ENCODE assay signal across 19 mouse cellular contexts in the genomic region with DNA sequence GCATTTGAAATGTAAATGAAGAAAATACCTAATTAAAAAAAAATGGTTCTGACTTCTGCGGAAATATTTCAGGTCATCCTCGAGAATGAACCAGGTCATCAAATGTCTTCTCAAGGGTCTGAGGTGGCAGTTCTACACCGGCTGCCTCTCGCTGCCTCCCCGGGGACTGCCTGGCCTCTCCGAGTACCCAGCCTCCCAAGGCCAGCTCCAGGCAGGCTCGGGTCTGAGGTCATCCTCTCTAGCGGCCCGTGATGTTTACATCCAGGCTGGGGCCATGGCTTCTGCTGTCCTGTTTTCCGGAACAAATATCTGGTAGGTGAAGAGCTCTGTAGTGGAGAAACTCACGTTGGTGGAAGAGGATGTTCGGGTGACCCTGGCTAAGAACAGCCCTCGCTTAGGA.
"Had no signal": no experiment of that assay in that cellular context is flagged by ENCODE, and none has a peak within 500 bp of the region (broad histone marks: within the 10 kb centered on the region; RNA-seq: fewer than 3 reads in every experiment).

No protein-coding gene starts in this region.

- ATAC-seq: lung, postnatal 0 days; midbrain, embryonic 15.5 days had no signal

- H3K4me3 ChIP-seq: kidney, embryonic 15.5 days; left cerebral cortex, adult 2 months; liver, embryonic 15.5 days; midbrain, embryonic 15.5 days; myocyte; neural tube, embryonic 13.5 days; stomach, embryonic 15.5 days had no signal

- H3K9ac ChIP-seq: kidney, embryonic 15.5 days; liver, embryonic 15.5 days; lung, embryonic 14.5 days; midbrain, embryonic 15.5 days; neural tube, embryonic 13.5 days; stomach, embryonic 15.5 days had no signal

- H3K4me2 ChIP-seq: kidney, embryonic 15.5 days; liver, embryonic 15.5 days; lung, embryonic 14.5 days; midbrain, embryonic 15.5 days; neural tube, embryonic 13.5 days; stomach, embryonic 15.5 days had no signal

- H3K36me3 ChIP-seq: kidney, embryonic 15.5 days; liver, embryonic 15.5 days; midbrain, embryonic 15.5 days; neural tube, embryonic 13.5 days; stomach, embryonic 15.5 days had no signal

- DNase-seq: kidney, adult 11 months; kidney, adult 8-10 months; kidney, postnatal 10 days; kidney, postnatal 36 days; layer of hippocampus, postnatal 36 days; lung, embryonic 14.5 days; retina, postnatal 1 day; right cerebral cortex, postnatal 25 days; spleen, adult 18-20 months; thymus, postnatal 36 days had no signal

- H3K9me3 ChIP-seq: kidney, embryonic 15.5 days; liver, embryonic 15.5 days; midbrain, embryonic 15.5 days; neural tube, embryonic 13.5 days; stomach, embryonic 15.5 days had no signal

- H3K4me1 ChIP-seq: liver, embryonic 15.5 days; midbrain, embryonic 15.5 days; neural tube, embryonic 13.5 days; stomach, embryonic 15.5 days had no signal

- H3K27ac ChIP-seq: kidney, embryonic 15.5 days; left cerebral cortex, adult 2 months; liver, embryonic 15.5 days; macrophage; midbrain, embryonic 15.5 days; neural tube, embryonic 13.5 days; stomach, embryonic 15.5 days had no signal

- H3K27me3 ChIP-seq: kidney, embryonic 15.5 days; midbrain, embryonic 15.5 days; neural tube, embryonic 13.5 days; stomach, embryonic 15.5 days had no signal
